Mouse (Mus musculus) ES-E14 (cell line): Measurements from ENCODE around the gene Ptcra. TPM values are rescaled to one million over a fixed set of nuclear protein-coding genes. Genes with fewer than 3 reads are reported as not detected.

Source experiments
- DNase-seq: peaks from one replicate; pipeline ENCODE4 v3.0.0-alpha.2; 2013; ENCODE audit warnings: low read depth, low spot score
- H3K27ac ChIP-seq: 2 replicates; pipeline ENCODE4 v1.5.1; 2012; ENCODE audit warnings: low read depth, mild to moderate bottlenecking, low read length, moderate library complexity, mixed read lengths; ENCODE audit not compliant: poor library complexity, insufficient read depth, severe bottlenecking
- H3K36me3 ChIP-seq: 2 replicates; pipeline ENCODE4 v1.6.1; 2012; ENCODE audit warnings: mild to moderate bottlenecking, low read length, moderate library complexity, mixed read lengths; ENCODE audit not compliant: control insufficient read depth, poor library complexity, insufficient read depth, severe bottlenecking
- H3K4me1 ChIP-seq, 2 experiments: fragments of 150-350 bp in 1 of 2; sonication (generic) in 1 of 2; 2 replicates each; pipeline ENCODE4 v1.6.1; 2012; ENCODE audit warnings: low read length in 2 of 2, mild to moderate bottlenecking in 1 of 2, mixed read lengths in 1 of 2; ENCODE audit not compliant: control insufficient read depth in 2 of 2, insufficient read depth in 2 of 2, poor library complexity in 1 of 2
- H3K4me3 ChIP-seq, 2 experiments: fragments of 150-350 bp in 1 of 2; sonication (generic) in 1 of 2; 2 replicates each; pipeline ENCODE4 v1.5.1; 2012; ENCODE audit warnings: low read length in 2 of 2, low read depth in 1 of 2, mild to moderate bottlenecking in 1 of 2, mixed read lengths in 1 of 2; ENCODE audit not compliant: insufficient read depth in 1 of 2, poor library complexity in 1 of 2, severe bottlenecking in 1 of 2
- H3K9ac ChIP-seq: 2 replicates; pipeline ENCODE4 v1.6.1; 2012; ENCODE audit warnings: low read depth, mild to moderate bottlenecking, low read length, mixed read lengths; ENCODE audit not compliant: poor library complexity, insufficient read depth, severe bottlenecking
- H3K9me3 ChIP-seq: fragments of 150-350 bp; sonication (generic); 2 replicates; pipeline ENCODE4 v1.6.1; 2012; ENCODE audit warnings: low read depth, mild to moderate bottlenecking, low read length; ENCODE audit not compliant: control insufficient read depth, insufficient read depth
- CHD2 ChIP-seq: IDR thresholded peaks from 2 replicates; pipeline ENCODE4 v1.6.1; 2014; ENCODE audit warnings: mild to moderate bottlenecking, low read depth, low read length, inconsistent platforms
- HCFC1 ChIP-seq: IDR thresholded peaks from 2 replicates; pipeline ENCODE4 v1.6.1; 2012; ENCODE audit warnings: low read length, inconsistent platforms, borderline replicate concordance; ENCODE audit not compliant: insufficient read depth
- MAFK ChIP-seq: IDR thresholded peaks from 2 replicates; pipeline ENCODE4 v1.6.1; 2014; ENCODE audit warnings: mild to moderate bottlenecking, low read depth, low read length, inconsistent platforms; ENCODE audit not compliant: insufficient read depth
- ZC3H11A ChIP-seq: IDR thresholded peaks from 2 replicates; pipeline ENCODE4 v1.6.1; 2012; ENCODE audit warnings: low read depth, mild to moderate bottlenecking, inconsistent platforms, low read length, borderline replicate concordance
- ZNF384 ChIP-seq: IDR thresholded peaks from 2 replicates; pipeline ENCODE4 v1.6.1; 2012; ENCODE audit warnings: low read depth, low read length, inconsistent platforms
- in situ Hi-C, 2 experiments: fragments of 600-800 bp; cut with MboI; formaldehyde crosslinking; loops; one replicate each; pipeline ENCODE4 v1.15.1; 2025; ENCODE audit warnings: low sequenced_read_pairs in 2 of 2, inconsistent platforms in 1 of 2; ENCODE audit not compliant: unreplicated experiment in 2 of 2
- total RNA-seq: library from RNA; depleted of rRNA; stranded (reverse); fragments of 300-350 nt; gene quantifications from 2 replicates; pipeline ENCODE4 v1.2.3, GENCODE M21; 2012

Gene Ptcra
- total RNA-seq, 1 experiment, result 2.2 TPM

GRCm38 (mm10) chr17:46725273-46725672 is 38.2 kb downstream of the Ptcra start:
- Histone ChIP-seq H3K4me3 (peak overlapping the region in 1 of 2 experiments; percentile 27; a peak in 2 of 4 replicates), H3K27ac (no peak overlapping the region), H3K9me3 (no peaks in the 10 kb centered on the region), H3K9ac (0 out of 2 replicates have a peak overlapping the region, but pooled peaks have one; percentile 40), H3K4me1 (peaks cover 0 to 2% of the 10 kb centered on the region in 2 experiments; a peak in 2 of 4 replicates), H3K36me3 (peaks cover 6% of the 10 kb centered on the region; the same call in 1 of the 2 replicates)
- in situ Hi-C loops, result no loop called here
- TF ChIP-seq ZC3H11A, result no peak
- no peak for TF ChIP-seq HCFC1
- TF ChIP-seq CHD2, result no peak
- TF ChIP-seq ZNF384, result no peak
- no peak for TF ChIP-seq MAFK
- DNase-seq, result no peak

- H3K9me3 ChIP-seq, result no peaks in the 10 kb centered on the region
- no peak for TF ChIP-seq HCFC1
- TF ChIP-seq MAFK, result no peak
- H3K36me3 ChIP-seq, result peaks cover 6% of the 10 kb centered on the region; the same call in 1 of the 2 replicates
- peaks cover 0 to 2% of the 10 kb centered on the region in 2 experiments; a peak in 2 of 4 replicates for H3K4me1 ChIP-seq
- H3K9ac ChIP-seq, result no peak overlapping the region; the same call in 1 of the 2 replicates
- in situ Hi-C loops, result no loop called here
- no peak overlapping the region for H3K27ac ChIP-seq
- DNase-seq, result no peak
- no peak overlapping the region for H3K4me3 ChIP-seq
Observed at GRCm38 (mm10) chr17:46724477-46725084, 38.9 kb downstream of the Ptcra start.

GRCm38 (mm10) chr17:46721077-46721476 is 42.4 kb downstream of the Ptcra start:
- H3K4me1 ChIP-seq, result no peaks in the 10 kb centered on the region; a peak in 1 of 4 replicates
- no peak overlapping the region for H3K27ac ChIP-seq
- no peaks in the 10 kb centered on the region for H3K9me3 ChIP-seq
- in situ Hi-C loops, result no loop called here
- no peak overlapping the region for H3K4me3 ChIP-seq
- no peak for DNase-seq
- H3K36me3 ChIP-seq, result peaks cover 6% of the 10 kb centered on the region; the same call in 1 of the 2 replicates
- H3K9ac ChIP-seq, result no peak overlapping the region
- TF ChIP-seq ZC3H11A (no peak), HCFC1 (no peak), MAFK (no peak), ZNF384 (no peak)

- peak; percentile 73 for DNase-seq
- Histone ChIP-seq H3K4me3 (no peak overlapping the region), H3K36me3 (peaks cover 8% of the 10 kb centered on the region; the same call in 1 of the 2 replicates), H3K9me3 (no peaks in the 10 kb centered on the region), H3K4me1 (peaks cover 0 to 2% of the 10 kb centered on the region in 2 experiments; a peak in 2 of 4 replicates), H3K27ac (no peak overlapping the region), H3K9ac (no peak overlapping the region)
- no peak for TF ChIP-seq HCFC1
- peak; percentile 38; the same call in 1 of the 2 replicates for TF ChIP-seq ZC3H11A
- 0 out of 2 replicates have a peak, but pooled peaks have one; percentile 6 for TF ChIP-seq MAFK
- no peak for TF ChIP-seq CHD2
- no peak for TF ChIP-seq ZNF384
- in situ Hi-C loops, result no loop called here
Observed at GRCm38 (mm10) chr17:46714756-46715481, 48.6 kb downstream of the Ptcra start.
